Mouse (Mus musculus) fibroblast of lung, adult 2 months (primary cell): ENCODE measurements around the gene Lmbrd1.
"Not testable (repeated sequence)": the region's sequence is repeated elsewhere in the genome, so short reads cannot be mapped to it uniquely, and the experiment has no call there.

ENCODE experiments used
- DNase-seq: peaks from one replicate; pipeline ENCODE4 v3.0.0-alpha.2; 2011; ENCODE audit warnings: low read depth

Gene Lmbrd1

DNA sequence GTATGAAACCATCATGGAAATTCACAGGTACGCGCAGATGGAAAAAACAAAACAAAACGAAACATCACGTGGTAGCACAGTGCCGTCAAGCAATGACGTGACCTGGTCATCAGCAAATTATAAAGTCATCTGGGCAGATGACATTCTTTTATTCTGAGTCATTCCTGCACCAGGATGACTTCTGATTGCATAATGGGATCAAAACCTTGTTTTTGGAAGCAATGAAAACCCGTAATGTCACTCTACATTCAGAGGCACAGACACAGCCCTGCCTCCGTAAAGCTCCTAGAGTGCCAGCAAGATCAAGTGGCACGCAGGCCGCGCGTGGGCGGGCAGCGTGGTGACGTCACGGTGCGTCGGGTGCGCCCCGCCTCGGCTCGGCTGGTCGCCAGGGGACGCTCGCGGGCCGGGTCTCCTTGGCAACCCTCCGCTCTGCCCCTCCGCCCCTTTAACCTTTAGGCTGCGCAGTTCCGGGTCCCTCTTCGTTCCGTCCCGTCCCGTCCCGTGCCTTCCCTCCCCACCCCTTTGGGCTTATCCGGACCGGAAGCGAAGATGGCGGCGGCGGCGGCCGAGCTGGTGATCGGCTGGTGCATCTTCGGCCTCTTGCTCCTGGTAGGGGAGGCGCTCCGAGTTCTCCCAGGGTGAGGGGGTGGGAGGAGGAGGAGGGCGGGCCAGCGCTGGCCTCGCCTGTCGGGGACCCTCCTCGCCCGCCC lies at the start of gene Lmbrd1:
TSS of gene Lmbrd1 (plus strand) at position 426 of the 713 bp plus-strand sequence.
- peak; percentile 75 for DNase-seq

DNA sequence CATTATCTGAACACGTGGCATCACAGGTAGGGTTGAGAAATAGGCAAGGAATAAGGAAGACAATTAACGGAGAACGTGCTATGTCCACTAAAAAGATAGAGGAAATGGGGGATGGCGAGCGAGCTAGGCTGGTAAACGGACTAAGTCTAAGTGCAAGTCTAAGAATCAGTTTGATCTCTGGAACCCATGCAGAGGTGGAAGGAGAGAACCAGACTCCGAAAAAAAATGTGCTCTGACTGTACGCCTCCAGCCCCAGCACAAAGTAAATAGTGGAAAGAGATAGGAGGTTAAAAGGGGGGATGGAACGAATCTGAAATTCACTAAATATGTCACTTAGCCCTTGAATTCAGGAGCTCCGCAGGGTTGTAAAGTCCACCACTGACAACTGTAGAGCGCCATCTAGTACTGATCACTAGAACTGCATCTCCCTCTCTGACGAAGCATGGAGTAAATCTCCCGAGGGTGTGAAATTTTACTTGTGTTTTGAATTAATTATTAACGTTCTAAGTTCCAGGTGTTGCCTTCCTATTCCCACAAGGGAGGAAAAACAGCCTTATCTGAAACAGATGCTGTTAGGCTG lies 44.8 kb upstream of the Lmbrd1 start:
- no peak for DNase-seq

DNA sequence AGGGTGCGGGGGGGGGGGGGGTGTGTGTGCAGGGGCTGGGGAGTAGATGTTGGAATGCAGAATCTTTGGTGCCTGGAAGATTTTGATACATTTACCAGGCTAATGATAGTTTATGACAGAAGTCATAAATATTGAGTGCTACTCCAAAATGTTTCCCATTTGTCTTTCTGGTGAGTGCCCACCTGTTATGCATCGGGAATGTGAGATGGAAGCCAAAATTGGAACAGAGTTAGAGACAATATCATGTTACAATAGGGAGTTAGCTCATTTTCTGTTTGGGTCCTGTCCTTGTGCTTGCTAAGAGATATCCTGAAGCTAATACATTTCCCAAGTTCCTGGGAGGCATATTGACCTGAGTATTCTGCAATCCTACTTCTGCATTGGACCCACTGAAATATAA lies 28.3 kb upstream of the Lmbrd1 start:
- DNase-seq = no peak

DNA sequence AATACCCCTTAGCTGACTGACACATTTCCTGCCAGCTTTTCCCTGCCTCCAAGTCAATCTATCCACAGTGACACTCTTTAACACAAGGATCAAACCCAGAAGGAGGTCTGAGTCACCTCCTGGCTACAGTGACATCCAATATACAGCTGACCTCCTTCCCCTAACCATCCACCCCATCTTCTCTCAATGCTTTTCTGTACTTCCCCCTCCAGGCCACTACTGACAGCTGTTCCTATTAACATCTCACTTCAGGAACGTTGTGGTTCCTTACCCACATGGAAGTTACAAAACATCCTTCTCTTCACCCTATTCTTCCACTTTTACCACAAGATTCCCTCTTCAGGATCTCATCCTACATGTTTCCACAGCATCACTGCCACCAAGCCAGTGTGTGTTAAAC lies 18.5 kb upstream of the Lmbrd1 start:
- no peak for DNase-seq

DNA sequence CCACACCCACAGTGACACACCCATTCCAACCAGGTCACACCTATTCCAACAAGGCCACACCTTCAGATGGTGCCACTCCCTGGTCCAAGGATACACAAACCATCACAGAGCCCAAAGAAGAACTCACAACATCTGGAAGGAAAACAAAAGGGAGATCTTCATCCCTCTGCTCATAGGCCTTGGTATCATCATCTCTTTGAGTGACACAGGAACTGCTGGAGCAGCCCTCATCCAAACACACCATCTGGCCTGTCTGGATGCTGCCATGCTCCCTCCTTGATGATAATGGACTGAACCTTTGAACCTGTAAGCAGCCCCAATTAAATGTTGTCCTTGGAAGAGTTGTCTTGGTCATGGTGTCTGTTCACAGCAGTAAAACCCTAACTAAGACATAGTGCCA lies 17.8 kb upstream of the Lmbrd1 start:
- not testable (repeated sequence) for DNase-seq

DNA sequence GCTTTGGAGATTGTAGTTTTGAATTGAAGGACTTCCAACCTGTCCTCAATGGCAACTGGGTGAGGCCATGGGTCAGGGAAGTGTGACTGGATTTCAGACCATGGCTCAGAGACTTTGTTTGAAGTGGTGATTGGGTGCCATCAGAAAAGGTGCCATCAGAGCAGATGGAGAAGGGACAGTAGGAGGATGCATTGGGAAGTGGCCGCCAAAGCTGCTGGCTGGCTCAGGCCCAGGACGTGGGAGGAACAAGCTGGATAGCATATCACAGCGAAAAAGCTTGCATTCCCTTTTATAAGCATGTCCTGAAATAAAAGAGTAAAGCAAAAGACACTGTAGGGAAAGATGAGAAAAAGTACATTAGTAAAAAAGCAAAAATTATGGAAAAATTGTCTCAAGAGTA lies 16.9 kb upstream of the Lmbrd1 start:
- DNase-seq = no peak

DNA sequence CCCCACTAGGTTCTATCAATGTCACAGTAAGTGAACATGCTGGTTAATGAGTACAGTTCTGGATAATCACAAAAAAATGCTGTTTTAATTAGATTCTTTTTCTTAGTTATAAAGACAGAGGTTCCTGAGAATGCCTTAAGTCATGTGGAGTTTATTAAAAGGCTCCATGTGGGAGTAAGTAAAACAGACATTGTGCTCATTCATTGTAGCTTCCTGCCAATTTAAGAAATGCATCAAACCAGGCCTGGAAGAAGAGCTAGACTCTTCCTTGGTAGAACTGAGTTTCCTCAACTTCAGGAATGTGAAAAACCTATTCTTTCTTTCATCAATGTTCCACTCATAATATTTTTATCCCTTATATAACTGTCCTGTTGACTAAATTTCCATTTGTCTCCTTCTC lies 14.3 kb upstream of the Lmbrd1 start:
- DNase-seq = no peak

DNA sequence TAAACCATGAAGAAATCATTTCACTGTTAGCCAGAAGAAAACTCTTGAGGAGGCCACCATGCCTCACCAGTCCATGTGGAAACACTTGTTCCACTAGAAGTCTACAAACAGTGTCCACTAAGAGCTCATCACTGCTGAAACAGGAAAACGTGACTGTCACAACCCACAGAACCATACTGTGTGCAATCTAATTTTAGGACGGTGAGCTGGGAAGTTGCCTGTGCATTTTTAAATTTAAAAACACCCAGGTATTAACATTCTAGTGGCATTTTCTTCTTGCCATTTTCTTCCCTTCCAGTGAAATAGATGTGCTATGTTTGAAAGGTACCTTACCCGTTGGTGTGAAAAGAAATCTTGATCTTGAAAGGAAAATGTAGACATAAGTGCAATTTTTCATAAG lies 5.2 kb upstream of the Lmbrd1 start:
- no peak for DNase-seq

DNA sequence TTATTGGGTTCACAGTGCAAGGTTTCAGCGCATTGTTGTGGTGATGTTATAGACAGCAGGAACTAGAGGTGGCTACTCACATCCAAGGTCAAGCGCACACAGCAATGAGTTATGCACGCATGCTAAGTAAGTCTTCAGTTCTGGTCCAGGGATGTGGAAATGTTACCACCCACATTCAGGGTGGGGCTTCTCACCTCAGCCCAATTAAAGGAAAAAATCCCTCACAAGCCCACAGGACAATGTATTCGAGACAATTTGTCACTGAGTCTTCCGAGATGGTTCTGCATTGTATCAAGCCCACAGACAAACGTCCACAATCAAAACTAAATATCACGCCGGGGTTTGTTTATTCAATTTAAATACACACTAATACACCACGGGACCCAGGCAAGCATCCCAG lies 724 bp upstream of the Lmbrd1 start:
- no peak for DNase-seq

DNA sequence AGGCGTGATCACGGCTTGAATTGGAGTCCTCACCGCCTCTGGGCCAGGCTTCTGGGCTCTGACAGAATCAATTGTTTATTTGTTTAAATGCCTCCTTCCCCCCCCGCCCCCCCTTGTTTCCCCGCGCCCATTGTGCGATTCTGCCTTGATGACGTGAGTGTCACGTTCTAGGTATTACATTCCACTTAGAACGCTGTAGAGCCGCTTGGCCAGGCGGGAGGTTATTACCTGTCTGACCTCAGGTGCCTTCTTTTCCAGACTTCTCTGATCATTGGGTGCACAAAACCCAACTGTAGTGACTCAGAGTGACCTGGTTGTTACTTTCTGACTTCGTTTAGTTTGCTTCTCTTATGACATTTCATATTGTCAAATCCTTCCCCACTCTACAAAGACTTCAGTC lies 641 bp downstream of the Lmbrd1 start:
- no peak for DNase-seq

DNA sequence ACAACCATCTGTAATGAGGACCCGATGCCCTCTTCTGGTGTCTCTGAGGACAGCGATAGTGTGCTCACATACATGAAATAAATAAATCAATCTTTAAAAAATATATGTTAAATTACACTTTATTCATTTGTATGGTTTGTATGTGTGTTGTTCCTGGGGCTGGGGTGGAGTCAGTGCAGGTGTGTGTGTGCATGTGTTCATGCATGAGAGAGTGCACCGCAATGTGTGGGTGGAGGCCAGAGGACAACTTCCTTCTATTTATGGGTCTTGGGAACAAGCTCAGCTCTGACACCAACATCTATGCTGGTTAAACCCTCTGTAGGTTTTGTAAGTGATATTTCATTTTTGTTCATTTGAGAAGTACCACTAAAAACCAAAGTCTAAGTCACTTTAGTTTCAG lies 2.6 kb downstream of the Lmbrd1 start:
- no peak for DNase-seq

DNA sequence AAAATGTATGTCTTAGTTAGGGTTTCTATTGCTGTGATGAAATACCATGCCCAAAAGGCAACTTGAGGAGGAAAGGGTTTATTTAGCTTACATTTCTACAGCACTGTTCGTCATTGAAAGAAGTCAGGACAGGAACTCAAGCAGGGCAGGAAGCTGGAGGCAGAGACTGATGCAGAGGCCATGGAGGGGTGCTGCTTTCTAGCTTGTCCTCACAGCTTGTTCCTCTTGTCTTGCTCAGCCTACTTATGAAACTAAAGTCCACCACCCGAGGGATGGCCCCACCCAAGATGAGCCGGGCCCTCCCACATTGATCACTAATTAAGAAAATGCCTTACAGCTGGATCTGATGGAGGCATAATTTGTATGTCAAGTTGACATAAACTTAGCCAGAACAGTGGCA lies 3.5 kb downstream of the Lmbrd1 start:
- DNase-seq = no peak

DNA sequence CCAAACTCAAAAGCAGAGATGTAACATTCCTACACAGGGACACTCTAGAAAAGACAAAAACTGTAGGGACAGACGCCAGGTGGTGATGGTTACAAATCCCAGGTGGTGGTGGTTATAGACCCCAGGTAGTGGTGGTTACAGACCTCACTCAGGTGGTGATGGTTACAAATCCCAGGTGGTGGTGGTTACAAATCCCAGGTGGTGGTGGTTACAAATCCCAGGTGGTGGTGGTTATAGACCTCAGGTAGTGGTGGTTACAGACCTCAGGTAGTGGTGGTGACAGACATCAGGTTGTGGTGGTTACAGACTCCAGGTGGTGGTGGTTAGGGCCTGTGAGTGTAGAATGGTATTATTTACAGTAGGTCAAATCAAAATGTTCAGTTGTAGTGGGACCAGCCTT lies 5.5 kb downstream of the Lmbrd1 start:
- no peak for DNase-seq

DNA sequence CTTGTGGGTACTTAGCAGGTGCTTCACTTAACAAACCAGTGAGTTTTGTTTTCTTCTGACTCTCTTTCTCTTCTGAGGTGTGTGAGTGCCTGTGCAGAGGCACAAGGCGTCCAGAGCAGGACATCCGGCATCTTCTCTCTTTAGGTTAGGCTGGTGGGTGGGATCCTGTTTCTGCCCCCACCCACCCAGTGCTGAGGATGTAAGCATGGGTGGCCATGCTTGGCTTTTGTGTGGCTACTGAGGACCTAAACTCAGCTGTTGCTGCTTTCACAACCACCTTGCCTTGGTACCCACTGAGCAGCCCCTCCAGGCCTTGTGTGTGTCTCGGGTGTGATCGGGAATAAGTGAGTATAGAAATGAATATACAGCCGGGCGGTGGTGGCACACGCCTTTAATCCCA lies 7.2 kb downstream of the Lmbrd1 start:
- no peak for DNase-seq

DNA sequence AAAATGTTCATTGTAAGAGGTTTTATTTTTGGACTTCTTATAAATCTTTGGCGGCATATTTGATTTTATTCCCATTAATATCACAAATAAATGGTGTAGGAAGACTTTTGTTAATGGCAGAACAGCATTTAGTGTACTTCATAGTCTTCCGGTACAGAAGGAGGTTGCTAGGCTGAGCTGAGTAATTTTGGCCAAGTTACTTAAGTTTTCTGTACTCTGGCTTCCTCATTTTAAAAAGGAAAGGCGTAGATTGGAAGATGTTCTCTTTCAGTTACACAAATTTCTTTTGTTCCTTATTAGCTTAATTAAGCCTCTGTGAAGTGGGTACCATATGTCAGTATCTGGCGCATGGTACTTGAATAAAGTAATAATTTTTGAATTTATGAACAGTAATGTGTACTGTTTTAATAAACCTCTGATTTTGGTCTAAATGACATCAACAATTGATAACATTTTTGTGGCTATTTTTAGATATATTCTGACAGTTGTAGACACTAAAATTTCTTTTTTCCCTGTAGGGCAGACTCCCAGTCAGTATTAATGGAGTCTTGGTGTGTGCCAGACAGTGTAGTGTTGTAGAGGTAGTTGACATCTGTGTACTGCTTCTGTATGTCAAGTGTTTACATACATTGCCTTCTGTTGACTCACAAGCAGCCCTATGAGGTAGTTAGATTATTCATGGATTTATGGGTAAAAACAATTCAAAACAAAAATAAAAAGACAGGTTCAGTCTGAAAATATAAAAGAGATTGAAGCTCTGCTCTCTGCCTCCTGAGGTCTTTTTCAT lies 8.0 kb downstream of the Lmbrd1 start:
- DNase-seq = no peak

DNA sequence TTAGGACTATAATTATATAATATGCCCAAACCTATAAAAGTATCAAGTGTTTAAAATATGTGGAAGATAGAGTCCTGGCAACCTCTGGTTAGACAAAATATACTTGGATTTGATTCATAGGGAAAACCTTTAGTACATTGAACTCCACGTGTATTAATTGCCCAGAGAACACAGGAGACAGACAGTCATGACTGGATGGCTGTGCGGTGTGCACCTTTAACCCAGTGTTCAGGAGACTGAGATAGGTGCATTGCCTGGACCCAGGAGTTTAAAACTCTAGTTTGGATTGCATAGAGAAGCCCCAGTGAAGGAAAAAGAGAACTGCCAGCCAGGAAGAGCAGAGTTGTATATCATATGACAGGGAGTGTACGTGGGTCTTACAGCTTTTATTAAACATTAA lies 19.2 kb downstream of the Lmbrd1 start:
- no peak for DNase-seq

DNA sequence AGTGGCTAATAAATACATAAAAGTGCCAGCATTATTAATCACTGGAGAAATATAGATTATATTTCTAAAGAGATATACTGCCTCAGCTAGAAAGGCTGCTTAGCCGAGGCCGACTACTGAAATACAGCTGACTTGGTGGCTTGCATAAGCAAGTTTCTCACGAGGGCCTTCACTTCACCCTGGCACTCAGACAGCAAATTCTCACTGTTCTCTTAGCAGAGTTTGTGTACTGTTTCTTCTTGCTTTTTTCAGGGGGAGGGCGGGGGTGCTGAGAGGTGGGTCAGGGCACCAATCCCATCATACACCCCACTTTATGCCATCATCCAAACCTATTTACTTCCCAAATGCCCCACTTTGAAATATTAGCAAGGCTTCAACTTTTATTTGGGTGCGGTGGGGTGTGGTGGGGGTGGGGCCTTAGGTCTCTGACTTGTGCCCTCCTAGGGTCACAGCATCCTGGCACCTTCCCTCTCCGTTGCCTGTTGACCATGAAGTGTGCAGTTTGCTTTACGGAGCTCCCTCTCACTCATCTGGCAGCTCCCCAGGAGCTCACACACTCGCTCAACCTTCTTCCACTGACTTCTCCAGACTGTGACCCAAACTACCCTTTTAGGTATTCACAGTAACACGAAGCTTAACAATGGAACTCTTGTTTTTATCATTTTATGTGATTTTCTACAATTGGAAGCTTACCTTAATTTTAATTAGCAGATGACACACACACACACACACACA lies 19.9 kb downstream of the Lmbrd1 start:
- DNase-seq = no peak

DNA sequence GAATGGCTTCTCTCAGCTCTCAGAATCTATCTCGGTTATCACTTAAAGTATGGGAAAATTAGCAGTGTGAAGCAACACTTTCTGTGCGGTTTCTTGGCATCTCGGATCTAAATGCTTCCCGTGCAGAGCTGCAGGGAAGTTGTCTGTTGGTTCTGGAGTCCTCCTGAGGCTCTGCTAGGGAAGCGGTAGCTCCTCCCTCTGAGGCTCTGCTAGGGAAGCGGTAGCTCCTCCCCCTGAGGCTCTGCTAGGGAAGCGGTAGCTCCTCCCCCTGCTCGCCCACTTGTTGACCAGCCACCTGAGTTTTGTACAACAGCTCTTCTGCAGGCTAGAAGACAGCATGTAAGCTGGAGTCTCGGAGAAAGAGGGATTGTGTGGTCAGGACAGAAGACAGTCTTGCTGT lies 20.9 kb downstream of the Lmbrd1 start:
- no peak for DNase-seq

DNA sequence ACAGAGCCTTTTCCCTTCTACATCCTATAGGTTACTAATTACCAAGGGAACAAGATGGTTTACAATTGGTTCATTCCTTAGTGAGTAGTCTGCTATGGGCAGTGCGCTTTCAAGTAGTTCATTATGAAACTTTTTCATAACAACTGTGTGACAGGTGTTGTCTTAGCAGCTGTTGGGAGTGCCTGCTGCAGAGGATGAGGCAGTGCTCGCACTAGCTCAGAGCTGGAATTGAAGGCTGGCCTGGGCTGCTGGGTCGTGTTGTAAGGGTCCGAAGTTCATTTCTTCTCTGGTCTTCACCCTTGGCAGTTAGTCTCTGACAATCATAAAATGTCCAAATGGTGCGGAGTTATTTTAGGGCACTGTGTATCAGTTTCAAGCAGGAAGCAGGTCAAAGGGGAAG lies 21.8 kb downstream of the Lmbrd1 start:
- DNase-seq = no peak

DNA sequence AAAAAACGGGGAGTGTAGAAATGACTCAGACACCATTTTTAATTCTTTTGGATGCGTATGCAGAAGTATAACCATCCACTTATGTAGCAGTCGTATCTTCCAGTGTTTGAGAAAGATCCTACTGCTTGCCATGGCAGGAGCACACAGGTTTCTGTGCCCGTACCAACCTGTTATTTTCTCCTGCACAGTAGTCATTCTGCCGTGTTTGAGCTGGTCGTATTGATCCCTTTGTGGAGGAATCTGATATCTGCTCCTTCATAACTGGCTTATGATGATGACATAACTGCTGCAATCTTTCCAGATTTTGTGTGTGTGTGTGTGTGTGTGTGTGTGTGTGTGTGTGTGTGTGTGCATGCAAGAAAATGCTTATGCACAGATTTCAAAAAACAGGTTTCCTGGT lies 25.4 kb downstream of the Lmbrd1 start:
- no peak for DNase-seq

DNA sequence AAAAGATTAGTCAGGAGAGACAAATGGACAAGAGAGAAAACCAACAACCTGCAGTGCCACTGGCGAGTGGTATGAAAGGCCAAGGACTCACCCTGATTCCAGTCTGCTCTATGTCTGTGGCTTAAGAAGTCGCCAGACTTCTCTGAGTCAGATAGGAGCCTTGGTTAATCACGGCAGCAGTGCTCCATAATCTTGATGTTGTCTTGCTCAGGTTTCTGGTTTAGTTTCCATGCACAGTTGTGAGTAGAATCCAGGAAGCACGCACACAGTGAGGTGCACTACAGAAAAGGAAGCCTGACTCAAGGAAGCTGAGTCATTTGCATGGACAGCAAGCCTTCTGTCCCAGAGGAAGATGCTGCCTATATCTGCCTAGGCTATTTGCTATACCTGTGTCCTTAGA lies 37.9 kb downstream of the Lmbrd1 start:
- DNase-seq = no peak

DNA sequence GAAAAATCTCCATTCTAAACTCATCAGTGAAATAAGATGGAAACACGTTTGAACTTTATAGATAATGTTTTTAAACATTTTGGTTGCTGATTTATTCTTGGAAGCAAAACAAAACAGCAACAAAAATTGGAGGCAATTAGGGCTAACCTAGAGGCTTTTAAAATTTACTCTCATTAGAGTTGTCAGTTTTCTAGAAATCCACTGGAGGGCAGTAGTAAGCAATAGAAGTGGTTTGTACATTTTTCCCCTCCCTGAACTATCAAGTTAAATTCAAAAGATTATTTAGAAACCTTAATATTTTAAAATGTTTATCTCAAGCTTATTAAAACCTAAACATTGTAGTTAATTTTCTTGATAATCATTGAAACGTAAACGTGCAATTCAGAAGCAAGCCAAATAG lies 41.2 kb downstream of the Lmbrd1 start:
- DNase-seq = no peak

DNA sequence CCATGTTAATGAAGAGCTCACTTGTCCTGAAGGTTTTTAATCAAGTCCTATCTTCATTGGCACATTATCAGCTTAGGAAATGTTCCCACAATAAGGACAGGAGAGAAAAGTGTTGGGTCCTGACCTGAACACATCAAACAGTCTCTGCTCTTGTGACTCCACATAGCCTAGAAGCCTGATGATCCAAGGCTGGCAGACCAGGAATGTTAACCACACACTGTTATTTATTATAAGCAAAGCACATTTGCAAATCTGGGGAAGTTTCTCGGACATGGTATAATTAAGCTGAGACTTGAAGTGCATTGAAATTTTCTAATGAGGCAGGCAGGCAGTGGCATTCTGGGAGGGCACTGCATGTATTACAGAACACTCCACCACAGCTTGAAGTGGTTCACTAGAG lies 41.8 kb downstream of the Lmbrd1 start:
- DNase-seq = no peak
